Mouse (Mus musculus): ENCODE results near the gene Asb16. TPM values are rescaled to one million over a fixed set of nuclear protein-coding genes. Genes with fewer than 3 reads are reported as not detected.

Gene Asb16
- polyA plus RNA-seq, 1 experiment from 2014 or later: 0.12 TPM

- Histone ChIP-seq H3K27ac (replicated peaks) (peak overlapping the region; percentile 92; the same call in 1 of the 2 replicates), H3K4me2 (replicated peaks) (peak overlapping the region; percentile 74), H3K27me3 (no peaks in the 10 kb centered on the region), H3K36me3 (peaks cover 5% of the 10 kb centered on the region; the same call in 1 of the 2 replicates), H3K9me3 (replicated peaks) (no peaks in the 10 kb centered on the region), H3K4me3 (replicated peaks) (0 out of 2 replicates have a peak overlapping the region, but pooled peaks have one; percentile 89), H3K4me1 (peaks cover 81% of the 10 kb centered on the region), H3K9ac (no peak overlapping the region)
- WGBS: 73% methylated on average over 12 of the region's 12 CpGs
- no peak for ATAC-seq (ENCODE audit: insufficient number of reproducible peaks, low FRiP score, low TSS enrichment, low read depth)
Observed at GRCm38 (mm10) chr11:102226067-102226978, 42.2 kb upstream of the Asb16 start.

GRCm38 (mm10) chr11:102227270-102228190 lies 41.0 kb upstream of the Asb16 start:
- no peaks in the 10 kb centered on the region for H3K9me3 ChIP-seq (replicated peaks)
- no peak for ATAC-seq (ENCODE audit: insufficient number of reproducible peaks, low FRiP score, low TSS enrichment, low read depth)
- H3K27me3 ChIP-seq: no peaks in the 10 kb centered on the region

GRCm38 (mm10) chr11:102228191-102228545 lies 40.4 kb upstream of the Asb16 start:
- peak overlapping the region; percentile 89 for H3K4me3 ChIP-seq (replicated peaks)
- no peaks in the 10 kb centered on the region for H3K27me3 ChIP-seq
- WGBS: 25% methylated on average over 9 of the region's 9 CpGs
- peaks cover 4% of the 10 kb centered on the region; the same call in 1 of the 2 replicates for H3K36me3 ChIP-seq
- ATAC-seq (ENCODE audit: insufficient number of reproducible peaks, low FRiP score, low TSS enrichment, low read depth): no peak
- H3K4me1 ChIP-seq: peaks cover 63% of the 10 kb centered on the region
- peak overlapping the region; percentile 90; the same call in 1 of the 2 replicates for H3K9ac ChIP-seq
- H3K9me3 ChIP-seq (replicated peaks): no peaks in the 10 kb centered on the region
- peak overlapping the region; percentile 74 for H3K4me2 ChIP-seq (replicated peaks)
- H3K27ac ChIP-seq (replicated peaks): peak overlapping the region; percentile 92

More at GRCm38 (mm10) chr11:102227270-102228190, 41.0 kb upstream of the Asb16 start:
- WGBS: 17% methylated on average over 12 of the region's 12 CpGs
- Histone ChIP-seq H3K9ac (no peak overlapping the region), H3K27ac (replicated peaks) (peak overlapping the region; percentile 92), H3K4me3 (replicated peaks) (peak overlapping the region; percentile 89), H3K36me3 (peaks cover 4% of the 10 kb centered on the region; the same call in 1 of the 2 replicates), H3K4me2 (replicated peaks) (peak overlapping the region; percentile 74), H3K4me1 (peaks cover 69% of the 10 kb centered on the region)

- peaks cover 57% of the 10 kb centered on the region for H3K4me1 ChIP-seq
- peaks cover 4% of the 10 kb centered on the region; the same call in 1 of the 2 replicates for H3K36me3 ChIP-seq
- peak overlapping the region; percentile 74 for H3K4me2 ChIP-seq (replicated peaks)
- H3K9ac ChIP-seq: peak overlapping the region; percentile 90
- H3K9me3 ChIP-seq (replicated peaks): no peaks in the 10 kb centered on the region
- H3K27me3 ChIP-seq: no peaks in the 10 kb centered on the region
- peak overlapping the region; percentile 89 for H3K4me3 ChIP-seq (replicated peaks)
- no peak for ATAC-seq (ENCODE audit: insufficient number of reproducible peaks, low FRiP score, low TSS enrichment, low read depth)
- peak overlapping the region; percentile 92; the same call in 1 of the 2 replicates for H3K27ac ChIP-seq (replicated peaks)
- WGBS: 16% methylated on average over 7 of the region's 7 CpGs
Observed at GRCm38 (mm10) chr11:102228646-102229268, 39.8 kb upstream of the Asb16 start.

- Histone ChIP-seq H3K36me3 (no peaks in the 10 kb centered on the region), H3K4me2 (replicated peaks) (peak overlapping the region; percentile 74), H3K4me3 (replicated peaks) (peak overlapping the region; percentile 89), H3K9ac (peak overlapping the region; percentile 90), H3K27me3 (no peaks in the 10 kb centered on the region), H3K27ac (replicated peaks) (peak overlapping the region; percentile 92), H3K4me1 (peaks cover 50% of the 10 kb centered on the region), H3K9me3 (replicated peaks) (no peaks in the 10 kb centered on the region)
- 1% methylated on average over 44 of the region's 47 CpGs for WGBS
- ATAC-seq (ENCODE audit: insufficient number of reproducible peaks, low FRiP score, low TSS enrichment, low read depth): peak; percentile 40
Observed at GRCm38 (mm10) chr11:102229331-102229953, 39.1 kb upstream of the Asb16 start.

- under 1% methylated on average over 39 of the region's 49 CpGs for WGBS
- H3K4me1 ChIP-seq: peaks cover 43% of the 10 kb centered on the region
- peak within 1 kb of the TSS; percentile 90 for H3K9ac ChIP-seq
- ATAC-seq (ENCODE audit: insufficient number of reproducible peaks, low FRiP score, low TSS enrichment, low read depth): peak; percentile 88
- peak within 1 kb of the TSS; percentile 89 for H3K4me3 ChIP-seq (replicated peaks)
- no peaks in the 10 kb centered on the region for H3K9me3 ChIP-seq (replicated peaks)
- no peaks in the 10 kb centered on the region for H3K27me3 ChIP-seq
- no peaks in the 10 kb centered on the region for H3K36me3 ChIP-seq
- peak within 1 kb of the TSS; percentile 74 for H3K4me2 ChIP-seq (replicated peaks)
- peak within 1 kb of the TSS; percentile 92 for H3K27ac ChIP-seq (replicated peaks)
Observed at GRCm38 (mm10) chr11:102230006-102230741, 38.4 kb upstream of the Asb16 start, which contains the start of gene Hdac5. Hdac5 (minus strand) TSS chr11:102230166.

- Histone ChIP-seq H3K9ac (no peak overlapping the region), H3K36me3 (no peaks in the 10 kb centered on the region), H3K27me3 (no peaks in the 10 kb centered on the region), H3K4me1 (no peaks in the 10 kb centered on the region), H3K4me2 (replicated peaks) (no peak overlapping the region), H3K4me3 (replicated peaks) (no peak overlapping the region), H3K27ac (replicated peaks) (no peak overlapping the region), H3K9me3 (replicated peaks) (no peaks in the 10 kb centered on the region)
- ATAC-seq (ENCODE audit: insufficient number of reproducible peaks, low FRiP score, low TSS enrichment, low read depth): no peak
- 57% methylated on average over 2 of the region's 2 CpGs for WGBS
Observed at GRCm38 (mm10) chr11:102236022-102236421, 32.5 kb upstream of the Asb16 start.

- H3K27ac ChIP-seq (replicated peaks): no peak overlapping the region
- no peak overlapping the region for H3K4me2 ChIP-seq (replicated peaks)
- ATAC-seq (ENCODE audit: insufficient number of reproducible peaks, low FRiP score, low TSS enrichment, low read depth): no peak
- H3K27me3 ChIP-seq: no peaks in the 10 kb centered on the region
- no peak overlapping the region for H3K4me3 ChIP-seq (replicated peaks)
- H3K36me3 ChIP-seq: no peaks in the 10 kb centered on the region
- no peak overlapping the region for H3K9ac ChIP-seq
- WGBS: 88% methylated on average over 6 of the region's 6 CpGs
- no peaks in the 10 kb centered on the region for H3K9me3 ChIP-seq (replicated peaks)
- H3K4me1 ChIP-seq: peaks cover 13% of the 10 kb centered on the region
Observed at GRCm38 (mm10) chr11:102240636-102241035, 27.9 kb upstream of the Asb16 start.

GRCm38 (mm10) chr11:102241246-102241645 lies 27.3 kb upstream of the Asb16 start:
- Histone ChIP-seq H3K27me3 (no peaks in the 10 kb centered on the region), H3K27ac (replicated peaks) (no peak overlapping the region), H3K4me3 (replicated peaks) (no peak overlapping the region), H3K36me3 (no peaks in the 10 kb centered on the region), H3K9ac (no peak overlapping the region), H3K4me1 (peaks cover 19% of the 10 kb centered on the region), H3K4me2 (replicated peaks) (no peak overlapping the region), H3K9me3 (replicated peaks) (no peaks in the 10 kb centered on the region)
- ATAC-seq (ENCODE audit: insufficient number of reproducible peaks, low FRiP score, low TSS enrichment, low read depth): no peak
- WGBS: 85% methylated on average over 5 of the region's 5 CpGs

GRCm38 (mm10) chr11:102241874-102242273 lies 26.7 kb upstream of the Asb16 start:
- no peaks in the 10 kb centered on the region for H3K9me3 ChIP-seq (replicated peaks)
- H3K4me1 ChIP-seq: peaks cover 22% of the 10 kb centered on the region
- ATAC-seq (ENCODE audit: insufficient number of reproducible peaks, low FRiP score, low TSS enrichment, low read depth): no peak
- H3K27ac ChIP-seq (replicated peaks): no peak overlapping the region
- no peaks in the 10 kb centered on the region for H3K36me3 ChIP-seq
- H3K4me2 ChIP-seq (replicated peaks): no peak overlapping the region
- 53% methylated on average over 5 of the region's 5 CpGs for WGBS
- H3K27me3 ChIP-seq: no peaks in the 10 kb centered on the region
- no peak overlapping the region for H3K9ac ChIP-seq
- H3K4me3 ChIP-seq (replicated peaks): no peak overlapping the region
